Mouse (Mus musculus): ENCODE measurements around the gene Hdac4. TPM values are rescaled to one million over a fixed set of nuclear protein-coding genes. Genes with fewer than 3 reads are reported as not detected.

The Hdac4 gene
- polyA plus RNA-seq, 2 experiments from 2014 or later: 46.3 to 62.1 TPM

DNA sequence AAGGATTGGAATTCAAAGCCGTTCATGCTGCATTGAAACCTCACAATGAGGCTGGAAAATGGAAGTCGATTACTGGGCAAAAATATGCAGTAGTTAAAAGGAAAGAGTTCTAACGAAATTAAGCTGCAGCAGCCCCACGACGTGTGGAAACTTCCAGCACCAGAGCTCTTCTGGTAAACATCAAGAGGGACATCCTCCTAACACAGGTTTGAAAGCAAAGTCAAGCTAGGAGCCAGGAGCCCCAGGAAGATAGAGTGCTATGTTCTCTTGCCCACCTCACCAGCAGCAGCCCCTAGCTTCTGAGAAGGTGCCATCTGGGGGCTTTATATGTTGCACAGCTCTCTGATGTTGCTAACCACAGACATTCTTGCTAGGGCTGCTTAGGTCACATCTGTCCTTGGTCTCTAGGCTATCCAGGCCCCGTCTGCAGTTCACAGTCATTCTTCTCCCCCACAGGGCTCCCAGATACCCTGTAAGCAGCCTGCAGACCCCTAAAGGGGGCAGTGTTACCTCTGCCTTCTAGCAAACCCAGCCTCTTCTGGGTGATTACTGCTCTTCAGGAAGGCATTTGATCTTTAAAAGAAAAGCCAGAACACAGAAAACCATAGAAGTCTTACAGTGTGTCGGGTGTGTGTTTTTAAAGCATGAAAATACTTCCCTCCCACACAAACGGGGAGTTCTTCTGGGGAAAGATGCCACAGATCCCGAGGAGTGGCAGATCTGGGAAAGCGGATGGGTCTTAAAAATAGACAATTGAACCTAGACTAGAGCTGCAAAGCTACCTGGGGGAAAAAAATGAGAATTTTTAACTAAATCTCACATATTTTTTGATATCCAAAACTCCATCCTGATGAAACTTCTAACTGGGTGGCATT, 17.2 kb downstream of the Hdac4 start:
- peak; percentile 3 for ATAC-seq

DNA sequence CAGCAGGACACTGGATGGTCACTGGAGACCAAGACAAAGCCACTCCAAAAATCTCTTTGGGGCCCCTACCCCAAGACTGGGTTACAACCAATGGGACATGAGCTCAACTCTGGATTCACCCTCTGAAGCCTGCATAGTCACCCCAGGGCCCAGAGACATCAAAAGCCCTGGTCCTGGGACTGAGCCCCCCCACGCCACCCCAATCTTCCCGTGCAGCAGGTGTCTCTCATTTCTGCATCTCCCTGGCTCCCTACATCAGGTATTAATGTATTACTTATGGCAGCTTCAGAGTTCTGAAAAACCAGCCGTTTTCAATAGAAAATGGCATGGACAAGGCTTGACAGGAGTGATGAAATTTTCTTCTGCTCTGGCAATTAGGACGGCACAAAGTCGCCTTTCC, 17.9 kb downstream of the Hdac4 start:
- ATAC-seq: no peak

DNA sequence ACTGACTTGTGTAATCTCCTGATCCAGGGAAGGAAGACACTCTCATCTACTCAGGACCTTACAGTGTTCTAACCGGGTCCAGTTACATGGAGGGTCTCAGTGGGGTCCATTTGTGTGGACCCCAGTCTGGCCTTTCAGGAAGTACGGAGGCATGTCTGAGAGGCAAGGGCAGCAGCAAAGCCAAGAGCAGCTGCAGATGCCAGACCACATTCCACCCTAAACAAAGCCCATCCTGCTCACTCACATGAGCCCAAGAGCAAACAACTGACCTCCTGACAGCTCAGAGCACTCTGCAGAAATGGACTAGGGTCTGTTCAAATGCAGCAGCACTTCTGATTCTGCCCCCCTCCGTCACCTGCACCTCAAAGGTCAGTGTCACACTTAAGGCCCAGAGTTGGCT, 18.3 kb downstream of the Hdac4 start:
- ATAC-seq: no peak

DNA sequence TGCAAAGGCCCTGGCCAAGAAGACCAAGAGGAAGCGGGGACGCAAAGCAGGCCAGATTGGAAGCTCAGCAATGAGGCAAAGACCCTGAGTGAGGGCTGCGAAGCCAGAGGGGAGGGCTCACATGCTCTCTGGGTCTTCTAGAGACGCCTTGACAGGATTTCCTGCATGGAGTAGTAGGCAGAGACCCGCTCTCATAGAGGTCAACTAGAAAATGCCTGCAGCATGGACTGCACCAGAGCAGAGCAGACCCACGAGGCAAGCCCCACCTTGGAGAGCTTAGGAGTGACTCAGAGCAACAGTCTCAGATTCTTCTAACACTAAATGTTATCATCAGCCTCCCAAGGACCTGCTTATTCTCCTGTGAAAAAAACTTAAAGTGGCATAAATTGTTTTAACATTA, 20.2 kb downstream of the Hdac4 start:
- no peak for ATAC-seq

DNA sequence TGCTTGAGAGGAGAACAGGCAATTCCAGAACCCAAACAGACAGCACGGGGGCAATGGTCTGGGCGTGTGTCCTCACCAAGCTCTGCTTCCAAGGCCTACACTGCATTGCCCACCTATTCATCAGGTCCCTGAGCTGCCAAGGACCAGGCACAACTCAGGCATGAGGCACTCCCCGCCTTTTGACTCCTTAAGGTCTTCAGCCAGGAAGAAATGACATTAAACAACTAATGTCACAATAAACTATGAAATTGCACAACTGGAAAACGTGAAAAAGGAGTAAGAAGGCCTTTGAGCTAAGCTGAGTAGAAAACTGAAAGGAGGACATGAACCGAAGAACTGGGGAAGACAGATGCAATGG, 20.6 kb downstream of the Hdac4 start:
- no peak for ATAC-seq

DNA sequence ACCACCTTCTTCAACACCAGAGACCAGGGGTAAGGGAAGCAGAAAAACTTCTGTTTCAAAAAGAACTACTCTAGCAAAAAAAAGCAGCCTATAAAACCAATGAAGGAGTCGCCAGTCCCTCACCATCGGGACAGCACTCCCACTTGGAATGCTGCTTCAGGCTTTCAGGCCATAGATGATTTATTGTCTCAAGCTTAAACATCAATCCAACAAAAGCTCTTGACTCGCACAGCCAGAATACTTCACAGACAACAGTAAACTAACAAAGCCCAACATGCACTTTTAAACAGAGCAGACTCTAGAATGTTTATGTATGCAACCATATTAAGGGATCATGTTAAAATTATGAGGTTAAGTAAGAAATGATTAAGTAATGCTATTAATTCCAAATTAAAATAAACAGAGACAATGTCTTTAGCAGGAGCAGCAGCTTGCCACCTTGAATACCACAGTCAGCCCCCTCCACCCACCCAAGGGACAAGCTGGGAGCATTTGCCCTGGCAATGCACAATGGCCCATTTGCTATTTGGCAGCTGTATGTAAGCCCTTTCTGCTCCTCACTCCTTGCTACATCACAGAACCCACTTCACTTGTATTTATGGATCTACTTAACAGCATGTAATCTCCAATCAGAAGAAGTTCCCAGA, 21.1 kb downstream of the Hdac4 start:
- no peak for ATAC-seq

DNA sequence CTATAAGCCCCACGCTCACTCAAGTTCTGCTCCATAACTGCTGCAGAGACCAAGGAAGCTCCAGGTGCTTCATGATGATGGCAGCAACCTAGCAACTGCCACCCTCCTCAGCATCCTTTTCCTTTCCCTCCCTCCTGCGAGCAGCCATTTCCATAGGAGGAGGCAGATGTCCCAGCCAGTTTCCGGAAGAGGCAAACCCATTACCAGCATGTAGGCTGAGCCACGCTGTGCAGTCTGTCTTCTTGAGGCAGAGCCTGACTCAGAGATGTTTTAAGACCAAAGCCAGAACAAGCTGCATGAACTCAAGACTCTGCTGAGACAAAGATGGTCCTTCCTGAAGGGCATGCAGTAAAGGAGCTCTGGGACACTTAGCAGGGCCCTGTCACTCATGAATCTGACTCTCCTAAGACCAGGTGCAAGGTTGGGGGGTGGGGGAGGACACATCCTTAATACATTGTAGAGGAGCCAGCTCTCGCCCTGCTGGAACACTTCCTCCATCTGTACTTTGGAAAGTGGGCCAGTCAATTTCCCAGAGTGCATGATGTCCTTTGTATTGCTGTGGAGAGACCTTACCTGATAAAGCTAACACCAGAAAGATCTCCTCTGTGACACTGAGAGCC, 24.8 kb downstream of the Hdac4 start:
- ATAC-seq: no peak

DNA sequence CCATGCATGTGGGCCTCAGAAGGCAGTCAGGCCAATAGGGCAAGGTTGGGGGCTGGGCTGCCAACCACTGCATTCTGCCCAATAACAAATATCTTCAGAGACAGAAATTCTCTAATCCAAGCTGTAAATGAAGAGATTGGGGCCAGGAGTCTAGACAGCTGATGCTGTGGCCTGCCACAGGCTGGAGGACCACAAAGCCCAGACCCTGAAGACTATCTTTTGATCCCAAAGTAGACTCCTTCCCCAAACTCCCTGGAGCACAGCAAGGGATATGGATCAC, 25.8 kb downstream of the Hdac4 start:
- no peak for ATAC-seq

DNA sequence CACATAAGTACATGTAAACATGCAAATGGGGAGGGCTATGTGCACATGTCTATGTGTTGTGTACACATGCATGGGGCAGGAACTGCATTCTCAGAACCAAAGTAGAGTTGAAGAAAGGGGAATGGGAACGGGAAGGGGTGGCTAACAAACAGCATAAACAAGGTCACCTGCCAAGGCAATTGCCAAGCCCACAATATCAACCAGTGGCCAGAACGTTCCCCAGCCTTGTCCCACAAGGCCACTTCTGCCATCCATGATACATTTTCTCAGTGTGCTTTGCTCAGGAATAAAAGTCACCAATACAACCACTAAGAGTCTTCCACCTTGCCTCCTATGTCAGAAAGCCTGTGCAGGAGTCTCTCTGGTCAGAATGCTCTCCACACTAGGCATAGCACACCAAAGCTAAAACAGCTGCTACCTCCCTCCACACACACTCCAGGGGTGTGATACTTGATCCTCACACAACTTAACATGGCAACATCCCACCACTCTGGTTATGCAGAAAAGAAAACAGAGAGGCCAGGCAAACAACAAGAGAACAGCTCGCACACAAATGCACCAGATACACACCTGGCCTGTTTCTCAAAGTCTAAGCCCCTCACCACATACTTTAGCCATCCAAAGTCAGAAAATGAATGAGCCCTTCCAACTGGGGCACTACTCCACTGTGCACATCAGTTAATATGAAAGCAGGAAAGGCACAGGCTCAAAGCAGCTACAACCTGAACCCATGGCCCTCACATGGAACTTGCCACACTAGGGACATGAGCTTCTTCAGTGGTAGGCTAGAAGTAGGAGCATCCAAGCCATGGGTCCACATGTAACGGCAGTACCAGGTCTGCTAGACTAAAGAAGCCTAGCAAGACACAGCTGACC, 26.4 kb downstream of the Hdac4 start:
- ATAC-seq: no peak

DNA sequence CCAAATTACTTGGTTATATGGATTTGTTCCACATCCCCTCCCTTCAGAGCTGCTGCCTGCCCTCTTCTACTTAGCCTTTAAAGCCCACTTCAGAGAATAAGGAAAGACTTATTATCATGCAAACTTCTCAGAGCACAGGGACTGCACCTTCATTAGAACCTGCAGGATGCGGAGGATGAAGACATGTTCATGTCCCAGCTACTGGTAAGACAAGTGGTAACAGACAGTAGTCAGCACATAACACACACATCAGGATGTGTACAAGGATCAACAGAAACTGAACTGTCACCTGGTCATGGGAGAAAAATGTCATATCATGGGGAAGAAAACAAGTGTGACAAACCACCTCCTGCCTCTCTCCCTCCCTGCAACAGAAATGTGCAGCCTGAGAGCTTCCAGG, 31.6 kb downstream of the Hdac4 start:
- peak; percentile 63 for ATAC-seq

DNA sequence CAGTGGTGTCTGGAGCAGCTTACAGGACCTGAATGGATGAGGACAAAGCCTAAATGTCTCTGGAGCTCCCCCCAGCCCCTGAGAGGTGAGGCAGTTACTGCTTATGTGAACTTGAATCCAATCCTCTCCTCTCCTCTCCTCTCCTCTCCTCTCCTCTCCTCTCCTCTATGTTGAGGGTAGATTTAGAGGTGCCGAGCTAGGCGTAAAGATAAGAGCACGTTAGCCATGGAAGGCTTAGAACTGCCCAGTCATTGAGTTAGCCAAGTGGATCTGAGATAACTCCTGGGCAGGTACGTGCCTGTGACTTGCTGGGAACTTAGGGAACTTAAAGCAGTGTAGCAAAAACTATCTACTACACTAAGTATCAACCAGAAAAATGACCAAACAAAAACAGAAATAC, 35.7 kb downstream of the Hdac4 start:
- no peak for ATAC-seq

DNA sequence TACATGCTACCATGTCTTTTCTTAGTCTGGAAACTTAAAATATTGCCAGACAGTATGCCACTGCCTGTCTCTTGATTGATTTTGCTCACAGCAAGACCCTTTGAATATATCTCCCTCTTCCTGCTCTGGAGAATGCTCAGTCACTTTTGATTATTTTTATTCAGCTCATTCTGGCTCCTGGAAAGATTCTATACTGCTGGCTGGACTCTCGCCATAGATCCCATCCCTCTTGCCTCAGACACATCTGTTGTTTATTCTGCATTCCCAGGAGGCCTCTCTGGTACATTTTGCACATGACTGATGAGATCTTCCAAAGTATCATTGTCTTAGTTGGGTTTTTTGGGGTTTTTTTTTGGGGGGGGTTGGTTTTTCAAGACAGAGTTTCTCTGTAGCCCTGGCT, 45.3 kb downstream of the Hdac4 start:
- no peak for ATAC-seq

DNA sequence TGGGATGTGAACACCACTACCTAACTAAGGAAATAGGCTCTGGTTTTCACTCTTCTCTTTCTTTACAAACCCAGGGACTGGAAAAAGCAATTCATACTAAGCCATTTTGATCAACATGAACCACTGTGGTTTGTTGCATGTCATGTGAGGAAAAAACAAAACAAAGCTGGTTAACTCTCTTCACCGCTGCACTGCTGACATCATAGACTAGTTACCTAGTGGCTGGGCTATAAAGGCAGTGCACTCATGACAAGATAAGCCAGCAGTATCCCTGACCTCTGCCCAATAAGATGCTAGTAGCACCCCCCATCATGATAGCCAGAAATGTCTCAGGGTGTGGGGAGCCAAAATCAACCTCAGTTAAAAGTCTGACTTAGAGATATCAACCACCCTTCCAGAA, 47.0 kb downstream of the Hdac4 start:
- no peak for ATAC-seq

DNA sequence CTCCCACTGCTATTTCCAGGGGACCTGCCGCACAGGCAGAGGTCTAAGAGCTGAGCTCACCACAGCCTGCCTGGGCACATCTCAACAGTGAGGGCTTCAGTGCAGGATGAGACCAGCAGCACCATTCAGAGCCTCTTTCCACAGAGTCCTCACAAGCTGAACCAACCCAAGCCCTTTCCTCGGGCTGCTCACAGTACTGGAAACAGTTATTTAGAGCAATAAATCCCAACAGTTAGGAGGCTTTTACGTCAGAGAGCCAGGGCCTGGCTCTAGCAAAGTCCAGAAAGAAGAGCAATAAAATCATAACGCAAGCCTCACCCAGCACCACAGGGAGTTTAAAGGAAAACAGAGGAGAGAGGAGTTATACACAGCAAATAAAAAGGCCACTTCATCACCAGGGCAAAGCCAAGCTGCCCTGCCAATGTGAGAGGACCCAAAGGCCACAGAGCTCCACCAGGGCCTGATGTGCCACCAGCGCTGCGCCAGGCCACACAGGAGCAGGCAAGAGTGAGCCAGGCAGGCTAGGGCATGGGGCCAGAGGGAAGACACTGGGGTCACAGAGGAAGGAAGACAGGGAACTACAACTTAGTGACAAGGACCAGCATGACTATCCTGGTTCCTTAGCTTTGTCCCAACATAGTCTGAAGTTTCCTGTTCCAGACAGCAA, 50.5 kb downstream of the Hdac4 start:
- ATAC-seq: no peak

DNA sequence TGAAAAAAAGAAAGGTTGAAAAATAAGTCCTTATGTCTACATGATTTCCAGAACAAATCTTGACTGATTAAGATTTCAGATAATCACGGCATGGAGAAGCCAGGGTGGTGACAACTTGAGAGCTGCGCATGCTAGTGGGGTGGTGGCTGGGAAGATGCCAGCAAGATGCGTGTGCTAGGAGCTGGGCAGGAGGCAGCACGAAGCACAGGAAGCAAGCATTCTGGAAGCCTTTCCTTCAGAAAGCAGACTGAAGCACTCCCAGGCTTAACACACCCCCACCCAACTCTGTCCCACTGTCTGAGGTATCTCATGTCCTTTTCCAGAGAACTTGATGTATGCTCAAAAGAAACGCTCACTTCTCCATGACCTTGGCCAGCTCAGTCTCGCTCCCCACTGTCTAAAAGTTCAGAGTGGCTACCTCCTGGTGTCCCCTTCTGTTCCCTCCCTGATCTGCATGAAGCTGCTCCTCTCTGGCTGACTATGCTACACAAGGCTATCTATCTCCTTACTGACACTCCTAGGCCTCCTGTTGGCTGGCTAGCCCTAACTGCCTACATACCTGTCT, 52.1 kb downstream of the Hdac4 start:
- no peak for ATAC-seq

DNA sequence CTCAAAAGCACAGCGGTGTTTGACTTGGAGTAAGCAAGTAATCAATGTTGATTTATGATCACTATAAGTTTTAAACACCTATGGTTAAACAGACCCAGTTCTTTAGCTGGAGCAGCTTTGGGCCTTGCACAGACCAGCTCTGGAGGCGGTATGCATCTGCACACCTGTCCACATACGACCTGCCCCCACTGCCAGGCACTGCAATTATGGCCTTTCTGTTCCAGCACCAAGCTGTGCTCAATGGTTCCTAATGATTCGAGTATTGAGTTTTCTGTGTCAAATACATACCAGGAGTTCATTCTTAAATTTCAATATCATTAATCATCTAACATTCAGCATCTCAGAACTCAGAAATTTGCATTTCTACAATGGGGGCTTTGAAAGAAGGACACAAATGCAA, 52.7 kb downstream of the Hdac4 start:
- no peak for ATAC-seq

DNA sequence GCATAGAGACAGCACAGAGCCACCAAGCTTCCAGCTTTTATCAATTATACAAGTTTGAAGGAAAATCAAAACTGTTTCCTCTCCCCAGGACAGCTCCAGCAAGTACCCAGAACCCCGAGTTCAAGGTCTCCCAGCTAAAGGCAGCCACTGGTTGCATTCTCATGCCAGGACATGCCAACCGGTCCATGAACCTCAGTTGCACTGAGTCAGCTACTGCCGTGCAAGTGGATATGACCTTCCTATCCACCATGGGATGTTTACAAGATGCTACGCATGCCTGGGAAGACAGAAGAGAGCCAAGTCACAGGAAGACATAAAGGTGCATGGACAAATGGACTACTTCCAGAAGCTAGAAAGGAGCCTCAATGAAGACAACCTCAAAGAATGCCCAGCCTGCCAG, 56.5 kb downstream of the Hdac4 start:
- ATAC-seq: no peak

DNA sequence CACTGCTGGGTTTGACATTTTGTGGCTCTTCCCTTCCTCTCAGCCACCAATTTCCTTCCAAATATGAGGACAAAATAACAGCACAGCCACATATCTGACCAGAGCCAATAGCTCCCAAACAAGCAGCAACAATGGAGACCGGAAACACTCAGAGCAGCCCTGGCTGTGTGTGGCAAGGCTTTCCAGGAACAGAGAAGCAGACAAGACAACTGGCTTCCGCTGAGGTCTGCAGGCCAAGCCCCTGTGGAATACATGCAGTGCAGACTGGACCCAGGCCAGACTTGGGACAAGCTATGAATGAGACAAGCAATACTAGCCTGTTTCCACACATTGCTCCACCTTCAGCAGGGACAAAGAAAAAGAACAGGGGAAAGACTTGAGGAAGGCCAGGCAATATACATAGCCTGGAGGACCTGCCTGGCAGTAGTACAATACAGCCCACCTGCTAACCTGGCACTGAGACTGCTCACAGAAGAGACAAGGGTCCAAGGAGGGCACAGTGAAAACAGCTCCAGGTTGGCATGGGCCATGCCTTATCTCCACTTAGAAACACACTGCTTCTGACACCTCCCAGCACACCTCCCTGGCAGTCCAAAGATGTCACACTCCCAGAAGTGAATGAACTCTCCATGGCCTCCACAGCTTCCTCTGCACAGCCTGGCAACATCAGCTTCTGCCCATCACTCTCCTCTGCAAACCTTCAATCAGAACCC, 58.2 kb downstream of the Hdac4 start:
- no peak for ATAC-seq

DNA sequence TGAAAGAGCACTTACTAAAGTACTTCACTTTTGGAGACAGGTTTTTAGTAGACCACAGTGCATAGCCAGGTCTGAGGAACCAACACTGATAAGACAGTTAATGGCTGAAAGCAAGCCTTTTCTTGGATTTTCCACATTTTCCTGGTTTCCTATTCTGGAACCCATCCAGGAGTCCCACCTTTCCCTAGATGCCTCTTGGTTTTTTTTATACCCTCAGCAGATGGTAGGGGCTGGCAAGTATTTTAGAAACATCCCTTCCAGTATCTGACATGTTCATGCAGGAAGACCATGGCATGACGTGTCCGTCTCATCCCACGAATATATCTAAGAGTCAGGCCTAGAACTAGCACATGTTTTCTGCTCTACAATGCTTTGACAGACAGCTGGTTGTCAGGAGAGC, 59.1 kb downstream of the Hdac4 start:
- no peak for ATAC-seq

DNA sequence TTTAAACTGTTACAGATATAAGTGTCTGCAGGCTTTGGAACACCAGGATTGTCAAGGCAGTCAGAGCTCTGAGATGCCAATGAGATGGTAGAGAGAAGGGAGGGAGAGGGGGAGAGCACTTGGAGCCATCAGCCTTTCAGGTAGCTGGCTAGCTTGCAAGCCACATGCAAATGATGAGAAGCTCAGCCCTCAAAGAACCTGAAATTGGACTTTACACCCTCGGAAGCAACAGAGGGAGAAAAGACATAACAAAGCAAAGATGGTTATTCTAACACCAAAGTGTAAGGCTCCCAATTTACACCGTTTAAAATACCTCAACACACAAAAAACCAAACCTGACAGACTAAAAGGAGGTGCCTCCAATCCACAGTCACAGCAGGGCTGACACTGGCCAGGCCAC, 63.3 kb downstream of the Hdac4 start:
- no peak for ATAC-seq

DNA sequence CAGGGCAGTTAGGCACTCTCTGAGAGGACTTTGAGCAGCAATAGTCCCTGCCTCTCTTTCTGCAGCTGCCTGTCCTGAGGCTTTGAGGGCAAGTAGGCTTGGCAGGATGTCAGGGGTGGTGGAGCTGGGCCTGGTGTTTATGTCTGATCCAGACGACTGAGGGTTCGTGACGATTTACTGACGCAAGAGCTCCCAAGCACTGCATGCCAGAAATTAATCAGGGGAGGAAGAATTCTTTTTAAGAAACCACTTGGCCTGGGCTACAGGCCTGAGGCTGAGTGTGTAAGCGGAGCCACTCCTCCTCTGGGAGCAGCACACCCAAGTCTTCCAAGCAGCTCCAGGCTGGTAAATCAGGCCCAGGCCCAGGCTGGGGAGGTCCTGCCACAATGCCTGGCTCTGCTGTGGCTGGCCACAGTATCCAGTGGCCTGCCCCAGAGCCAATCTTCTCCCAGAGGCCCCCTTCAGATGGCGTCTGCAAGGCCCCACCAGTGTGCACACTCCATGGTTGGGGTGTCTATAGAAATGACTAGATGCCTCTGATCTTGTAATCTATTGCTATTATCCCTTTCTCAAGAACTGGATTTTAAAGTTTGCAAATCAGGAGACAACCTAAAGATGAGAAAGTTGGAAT, 64.9 kb downstream of the Hdac4 start:
- ATAC-seq: peak; percentile 36

Data from activated CD4-positive, CD25-positive, alpha-beta regulatory T cell, adult 4 months (primary cell).